Mouse (Mus musculus) kidney, postnatal 0 days (tissue): Measurements from ENCODE around the gene Ppie. TPM values are rescaled to one million over a fixed set of nuclear protein-coding genes. Genes with fewer than 3 reads are reported as not detected.
"Not testable (repeated sequence)": the region's sequence is repeated elsewhere in the genome, so short reads cannot be mapped to it uniquely, and the experiment has no call there.

Source experiments
- ATAC-seq: fragments of 200-750 bp; cut with Nextera tagmentation; replicated peaks from 2 replicates; pipeline ENCODE4 v1.8.0; 2017; ENCODE audit warnings: low read depth, moderate number of reproducible peaks, moderate TSS enrichment, moderate library complexity; ENCODE audit not compliant: low FRiP score
- DNase-seq: peaks from one replicate; pipeline ENCODE4 v3.0.0-alpha.2; 2016; ENCODE audit warnings: low spot score
- H3K27ac ChIP-seq: fragments of 300-500 bp; sonication (generic); 2 replicates; pipeline ENCODE4 v1.5.1; 2014; ENCODE audit warnings: mild to moderate bottlenecking
- H3K27me3 ChIP-seq: fragments of 300-500 bp; sonication (generic); 2 replicates; pipeline ENCODE4 v1.6.1; 2014; ENCODE audit warnings: low read length, mixed read lengths; ENCODE audit not compliant: insufficient read depth
- H3K36me3 ChIP-seq: fragments of 300-500 bp; sonication (generic); 2 replicates; pipeline ENCODE4 v1.6.1; 2014; ENCODE audit warnings: low read length, mixed read lengths; ENCODE audit not compliant: insufficient read depth
- H3K4me1 ChIP-seq: fragments of 300-500 bp; sonication (generic); replicated peaks from 2 replicates; pipeline ENCODE4 v1.6.1; 2014; ENCODE audit warnings: antibody characterized with exemption, low read length, mixed read lengths; ENCODE audit not compliant: insufficient read depth
- H3K4me2 ChIP-seq: fragments of 300-500 bp; sonication (generic); 2 replicates; pipeline ENCODE4 v1.6.1; 2014; ENCODE audit warnings: mild to moderate bottlenecking, low read length, moderate library complexity, mixed read lengths
- H3K4me3 ChIP-seq: fragments of 300-500 bp; sonication (generic); replicated peaks from 2 replicates; pipeline ENCODE4 v1.5.1; 2014; ENCODE audit warnings: low read depth, low read length
- H3K9ac ChIP-seq: fragments of 300-500 bp; sonication (generic); 2 replicates; pipeline ENCODE4 v1.6.1; 2014; ENCODE audit warnings: low read depth, low read length
- H3K9me3 ChIP-seq: fragments of 300-500 bp; sonication (generic); replicated peaks from 2 replicates; pipeline ENCODE4 v1.6.1; 2016; ENCODE audit warnings: low read length, inconsistent platforms, mixed read lengths
- CTCF ChIP-seq: IDR thresholded peaks from 2 replicates; pipeline ENCODE4 v1.5.1; 2016; ENCODE audit warnings: antibody characterized with exemption, low read depth, mild to moderate bottlenecking, moderate library complexity
- WGBS: fragments of 180-500 bp; shearing (Covaris S2); extraction: QIAGEN DNeasy Blood & Tissue Kit; methylation state at CpG from one replicate; pipeline ENCODE4 v1.1.7; 2014; 5-methylcytosine and 5-hydroxymethylcytosine counted together
- polyA plus RNA-seq: library from polyadenylated mRNA; unstranded; fragments of >200 nt; fragmentation: Nextera tagmentation; extraction: Ambion mirVana; gene quantifications from 2 replicates; pipeline ENCODE4 v1.2.1, GENCODE M21; 2015

The Ppie gene
- polyA plus RNA-seq, 1 experiment from 2014 or later, result 76.9 TPM

DNA sequence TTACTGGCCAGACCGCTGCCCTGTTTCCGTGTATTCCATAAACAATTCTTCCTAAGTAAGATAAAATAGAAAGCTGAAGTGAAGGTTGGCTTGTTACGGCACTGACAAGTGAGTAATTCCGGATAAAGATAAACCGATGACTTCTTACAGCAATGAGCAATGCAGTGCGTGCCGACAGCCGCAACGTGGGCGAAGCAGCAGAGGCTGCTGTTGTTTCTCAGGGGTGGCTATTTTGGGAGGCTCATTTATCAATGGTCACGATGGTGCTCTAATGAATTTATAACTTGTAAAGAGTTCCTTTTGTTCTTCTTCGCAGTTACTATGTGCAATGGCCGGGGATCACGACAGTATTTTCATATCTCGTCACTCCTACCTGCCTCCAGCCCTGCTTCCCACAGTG, 24.4 kb upstream of the Ppie start:
- Histone ChIP-seq H3K4me3 (no peak overlapping the region), H3K36me3 (no peaks in the 10 kb centered on the region), H3K9ac (no peak overlapping the region), H3K9me3 (no peaks in the 10 kb centered on the region), H3K27ac (no peak overlapping the region), H3K4me1 (no peaks in the 10 kb centered on the region), H3K27me3 (no peaks in the 10 kb centered on the region), H3K4me2 (no peak overlapping the region)
- no peak for DNase-seq
- WGBS, result 59% methylated on average over 15 of the region's 15 CpGs
- no peak for ATAC-seq
- TF ChIP-seq CTCF, result no peak

DNA sequence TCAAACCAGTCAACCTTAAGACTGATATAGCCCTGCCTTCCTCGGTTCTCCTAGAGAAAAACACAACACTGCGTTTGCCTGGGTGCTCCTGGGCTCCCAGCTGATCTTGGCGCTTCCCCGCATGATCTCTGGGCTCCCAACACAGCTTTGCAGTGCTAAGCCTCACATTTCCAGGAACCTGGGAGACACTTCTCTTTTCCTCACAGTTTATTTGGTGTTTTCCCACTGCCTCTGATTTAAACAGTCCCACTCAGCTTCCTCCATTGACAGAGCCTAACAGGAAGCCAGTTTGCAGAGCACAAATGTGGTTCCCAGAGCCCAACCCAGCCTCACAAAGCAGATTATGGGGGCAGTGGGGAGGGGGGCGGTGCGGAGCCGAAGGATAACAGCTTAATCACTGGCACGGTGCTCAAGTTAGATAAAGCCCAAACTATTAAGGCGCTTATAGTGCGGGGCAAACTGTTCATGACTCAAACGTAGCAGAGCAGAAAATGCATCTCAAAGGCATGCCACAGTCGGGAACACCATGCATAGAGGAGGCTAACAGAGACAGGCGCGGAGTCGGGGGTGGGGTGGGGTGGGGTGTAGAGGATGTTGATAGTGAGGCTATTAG, 22.7 kb upstream of the Ppie start:
- 12% methylated on average over 15 of the region's 15 CpGs for WGBS
- Histone ChIP-seq H3K4me2 (peak overlapping the region; percentile 45), H3K9me3 (no peaks in the 10 kb centered on the region), H3K27me3 (no peaks in the 10 kb centered on the region), H3K36me3 (no peaks in the 10 kb centered on the region), H3K9ac (no peak overlapping the region), H3K4me3 (no peak overlapping the region), H3K27ac (no peak overlapping the region), H3K4me1 (no peaks in the 10 kb centered on the region)
- ATAC-seq (no peak), DNase-seq (no peak)
- TF ChIP-seq CTCF, result no peak

- H3K4me3 ChIP-seq, H3K9me3 ChIP-seq, DNase-seq, H3K4me1 ChIP-seq, ATAC-seq, H3K4me2 ChIP-seq, H3K36me3 ChIP-seq, H3K27ac ChIP-seq, H3K9ac ChIP-seq, H3K27me3 ChIP-seq: not testable (repeated sequence)
- WGBS, result 42% methylated on average over 3 of the region's 3 CpGs
These were observed 21.5 kb upstream of the Ppie start for GRCm38 (mm10) chr4:123161251-123161650.

DNA sequence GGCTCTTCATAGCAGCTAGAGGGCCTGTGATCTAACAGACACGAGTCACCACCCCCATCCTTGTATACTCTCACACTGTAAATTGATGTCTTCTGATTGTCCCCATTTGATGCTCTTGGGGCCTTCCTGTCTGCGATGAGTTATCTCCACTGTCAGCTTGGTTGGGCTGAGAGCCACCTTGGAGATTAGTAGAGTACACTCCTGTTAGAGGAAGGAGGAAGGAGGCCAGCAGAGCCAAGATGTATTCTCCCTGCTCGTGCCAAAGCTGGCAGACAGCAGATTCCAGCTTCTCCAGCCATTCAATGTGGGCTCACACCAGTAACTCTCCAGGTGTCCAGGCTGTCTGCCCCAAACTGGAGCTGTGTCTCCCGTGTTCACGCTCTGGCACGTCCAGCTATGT, 20.8 kb upstream of the Ppie start:
- no peaks in the 10 kb centered on the region for H3K9me3 ChIP-seq
- H3K27me3 ChIP-seq, result no peaks in the 10 kb centered on the region
- H3K4me2 ChIP-seq, result no peak overlapping the region
- no peak overlapping the region for H3K4me3 ChIP-seq
- WGBS, result 83% methylated on average over 6 of the region's 6 CpGs
- H3K4me1 ChIP-seq, result no peaks in the 10 kb centered on the region
- H3K27ac ChIP-seq, result no peak overlapping the region
- H3K9ac ChIP-seq, result no peak overlapping the region
- no peak for TF ChIP-seq CTCF
- ATAC-seq (no peak), DNase-seq (no peak)
- H3K36me3 ChIP-seq, result no peaks in the 10 kb centered on the region

DNA sequence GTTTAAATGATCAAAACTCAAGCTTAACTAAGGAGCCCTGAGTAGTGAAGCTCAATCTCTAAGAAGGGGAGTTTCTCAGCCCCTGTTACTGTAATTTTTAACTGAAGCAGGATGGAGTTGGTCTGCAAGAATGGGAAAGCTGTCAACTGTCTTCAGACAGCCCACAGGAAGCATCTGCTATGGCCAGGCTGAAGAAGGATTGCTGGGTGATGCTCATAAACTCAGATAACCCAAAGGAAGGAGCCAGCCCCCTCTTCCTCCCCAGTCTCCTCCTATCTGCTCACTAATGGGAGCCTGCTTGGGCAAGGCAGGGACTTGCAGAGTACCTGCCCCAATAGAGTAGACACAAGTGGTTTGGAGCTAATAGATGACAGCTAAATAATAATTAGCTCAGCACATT, 16.1 kb upstream of the Ppie start:
- Histone ChIP-seq H3K9me3 (no peaks in the 10 kb centered on the region), H3K4me3 (no peak overlapping the region), H3K27ac (no peak overlapping the region), H3K9ac (no peak overlapping the region), H3K27me3 (no peaks in the 10 kb centered on the region), H3K36me3 (no peaks in the 10 kb centered on the region), H3K4me1 (no peaks in the 10 kb centered on the region), H3K4me2 (no peak overlapping the region)
- ATAC-seq, result no peak
- DNase-seq, result no peak
- no peak for TF ChIP-seq CTCF

GRCm38 (mm10) chr4:123155427-123155826, 15.7 kb upstream of the Ppie start:
- Histone ChIP-seq H3K4me1 (no peaks in the 10 kb centered on the region), H3K9ac (no peak overlapping the region), H3K4me3 (no peak overlapping the region), H3K27me3 (no peaks in the 10 kb centered on the region), H3K27ac (no peak overlapping the region), H3K4me2 (no peak overlapping the region), H3K36me3 (no peaks in the 10 kb centered on the region), H3K9me3 (no peaks in the 10 kb centered on the region)
- TF ChIP-seq CTCF, result no peak
- WGBS, result 54% methylated on average over 2 of the region's 2 CpGs
- no peak for DNase-seq
- ATAC-seq, result no peak

GRCm38 (mm10) chr4:123155004-123155403, 15.3 kb upstream of the Ppie start:
- DNase-seq, result peak; percentile 90

More at GRCm38 (mm10) chr4:123155004-123155403, 15.3 kb upstream of the Ppie start:
- Histone ChIP-seq H3K4me1 (no peaks in the 10 kb centered on the region), H3K9me3 (no peaks in the 10 kb centered on the region), H3K4me2 (no peak overlapping the region), H3K9ac (no peak overlapping the region), H3K4me3 (no peak overlapping the region), H3K27me3 (no peaks in the 10 kb centered on the region), H3K27ac (no peak overlapping the region), H3K36me3 (no peaks in the 10 kb centered on the region)
- ATAC-seq, result no peak
- WGBS, result 20% methylated on average over 4 of the region's 4 CpGs
- TF ChIP-seq CTCF, result peak; percentile 79
